Mouse (Mus musculus): ENCODE results near the gene Lrrfip1.

DNA sequence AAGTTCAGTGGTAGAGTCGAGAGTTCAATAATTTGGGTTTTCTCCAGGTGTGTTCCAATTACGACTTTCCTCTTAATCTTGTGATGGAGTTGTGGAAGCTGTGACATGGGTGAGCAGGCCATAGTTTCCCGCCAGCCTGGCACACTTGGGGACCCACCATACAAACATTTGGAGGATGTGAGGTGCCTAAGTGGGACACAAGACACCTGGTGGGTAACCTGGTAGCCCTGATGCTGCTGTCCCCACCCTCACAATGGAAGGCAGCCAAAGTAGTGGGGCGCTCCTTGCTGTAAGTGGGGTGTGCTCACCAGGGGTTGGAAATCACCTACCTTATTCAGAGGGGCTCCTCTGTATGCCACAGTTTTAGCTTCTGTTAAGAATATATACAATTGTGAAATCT lies 114.1 kb downstream of the Lrrfip1 start:
- TF ChIP-seq CTCF (IDR thresholded peaks at IDR 0.05; ENCODE audit: low read depth) (no peak), EP300 (IDR thresholded peaks at IDR 0.05; ENCODE audit: low read depth) (no peak)
